Mouse (Mus musculus) liver, adult (tissue): Measurements from ENCODE around the gene Gstm4.

Experiments used
- GATA4 ChIP-seq: IDR thresholded peaks from 2 replicates; pipeline ENCODE4 v1.6.1; 2014; ENCODE audit warnings: mild to moderate bottlenecking, low read length; ENCODE audit not compliant: insufficient replicate concordance

The Gstm4 gene

GRCm38 (mm10) chr3:108082251-108082875 lies 37.7 kb upstream of the Gstm4 start:
- no peak for TF ChIP-seq GATA4

DNA sequence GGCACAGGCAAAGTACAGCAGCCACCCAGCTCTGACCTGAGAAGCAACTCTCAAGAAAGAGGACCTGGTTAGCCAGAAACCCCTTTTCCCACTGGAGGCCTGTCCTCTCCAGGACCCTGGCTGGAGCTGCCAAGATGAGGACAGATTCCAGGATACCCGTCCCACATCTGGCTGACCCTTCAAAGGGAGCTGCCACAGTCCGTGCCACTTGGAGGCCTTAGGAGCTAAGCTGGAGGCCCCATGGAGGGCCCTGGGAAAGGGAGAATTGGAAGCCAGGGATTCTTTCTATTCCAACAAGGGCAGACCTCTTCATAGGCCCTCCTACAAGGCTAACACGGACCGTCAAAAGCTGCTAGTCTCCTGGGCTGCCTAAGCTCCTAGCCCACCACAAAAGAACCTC lies 37.0 kb upstream of the Gstm4 start:
- TF ChIP-seq GATA4, result no peak

DNA sequence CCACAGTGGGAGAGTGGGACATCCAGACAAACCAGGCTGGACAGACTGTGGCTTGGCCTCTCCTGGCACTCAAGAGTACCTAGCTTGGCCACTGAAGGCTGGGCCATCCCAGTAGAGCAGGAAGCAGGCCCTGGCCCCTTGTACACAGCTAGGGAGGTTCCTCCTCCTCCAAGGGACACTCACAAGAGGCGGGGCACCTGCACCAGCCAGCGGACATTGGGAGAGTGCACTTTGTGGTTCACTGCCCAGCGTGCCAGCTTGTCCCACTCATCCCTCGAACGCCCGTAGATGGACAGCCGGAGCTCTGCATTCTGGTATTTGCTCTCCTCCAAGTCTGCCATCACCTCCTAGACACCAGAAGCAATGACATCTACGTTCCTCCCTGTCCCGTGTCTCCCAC lies 32.1 kb upstream of the Gstm4 start:
- TF ChIP-seq GATA4, result no peak

DNA sequence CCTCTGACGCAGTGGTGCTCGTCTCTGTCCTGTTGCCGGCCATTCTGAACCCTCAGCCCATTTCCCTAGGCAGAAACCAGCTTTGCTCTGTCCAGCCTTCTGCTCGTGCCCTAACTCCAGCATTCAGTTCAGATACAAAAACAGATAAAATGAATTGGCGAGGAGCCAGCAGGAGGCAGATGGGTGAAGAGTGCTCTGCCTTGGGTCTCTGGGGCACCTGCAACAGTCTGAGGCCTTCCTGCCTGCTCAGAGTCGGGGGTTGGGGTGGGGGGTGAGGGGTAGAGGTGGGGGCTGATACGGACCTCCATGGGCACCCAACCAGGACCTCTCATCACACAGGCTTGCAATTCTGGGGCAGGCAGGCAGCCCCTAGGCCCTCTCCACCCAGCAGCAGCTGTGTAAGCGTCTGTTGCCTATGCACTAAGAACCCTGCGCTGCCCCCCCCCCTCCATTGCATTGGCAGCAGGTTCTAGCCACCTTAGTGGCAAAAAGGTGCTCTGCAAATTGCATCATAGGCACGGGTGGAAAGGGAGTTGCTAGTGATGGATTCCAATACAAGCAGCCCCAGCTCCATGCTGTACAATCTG lies 28.4 kb upstream of the Gstm4 start:
- TF ChIP-seq GATA4, result no peak

GRCm38 (mm10) chr3:108070295-108071293 lies 25.9 kb upstream of the Gstm4 start:
- no peak for TF ChIP-seq GATA4

- peak; percentile 73; the same call in 1 of the 2 replicates for TF ChIP-seq GATA4
Measured at GRCm38 (mm10) chr3:108069231-108069870, 24.7 kb upstream of the Gstm4 start.

DNA sequence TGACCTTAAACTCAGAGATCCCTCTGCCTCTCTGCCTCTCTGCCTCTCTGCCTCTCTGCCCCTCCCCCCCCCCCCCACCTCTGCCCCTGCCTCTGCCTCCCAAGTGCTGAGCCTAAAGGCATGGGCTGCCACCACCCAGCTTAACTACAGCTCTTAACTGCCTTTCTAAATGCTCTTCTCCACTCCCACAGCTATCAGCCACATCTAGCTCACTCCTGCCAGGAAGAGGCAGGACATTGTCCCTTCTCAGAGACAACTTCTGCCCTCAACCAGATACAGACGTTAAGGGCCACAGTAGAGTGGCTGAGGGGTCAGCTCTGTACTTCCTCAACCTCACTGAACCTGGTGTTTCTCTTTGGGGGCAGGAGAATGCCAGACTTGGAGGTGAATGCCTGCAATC lies 24.1 kb upstream of the Gstm4 start:
- TF ChIP-seq GATA4, result no peak

- no peak for TF ChIP-seq GATA4
Measured at GRCm38 (mm10) chr3:108067370-108067934, 22.8 kb upstream of the Gstm4 start.

- TF ChIP-seq GATA4, result no peak
Measured at GRCm38 (mm10) chr3:108065551-108065950, 20.9 kb upstream of the Gstm4 start.

DNA sequence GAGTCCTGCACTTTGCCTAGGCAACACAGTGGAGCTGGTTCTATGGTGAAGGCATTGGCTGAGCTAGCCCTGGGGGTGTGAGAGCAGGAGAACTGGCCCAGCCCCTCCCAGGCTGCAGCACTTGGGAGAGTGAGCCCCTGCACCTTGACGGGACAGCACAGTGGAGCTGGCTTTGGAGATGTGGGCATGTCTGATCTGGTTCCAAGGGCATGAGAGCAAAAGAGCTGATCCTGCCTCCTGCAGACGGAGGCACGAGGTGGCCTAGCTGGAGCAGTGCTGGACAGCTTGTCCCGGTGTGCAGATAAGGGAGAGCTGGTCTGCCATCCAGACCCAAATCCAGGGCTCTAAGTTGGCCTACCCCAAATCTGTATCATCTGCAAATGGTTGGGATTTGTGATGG lies 20.0 kb upstream of the Gstm4 start:
- no peak for TF ChIP-seq GATA4

GRCm38 (mm10) chr3:108062648-108063047 lies 18.0 kb upstream of the Gstm4 start:
- TF ChIP-seq GATA4, result no peak

DNA sequence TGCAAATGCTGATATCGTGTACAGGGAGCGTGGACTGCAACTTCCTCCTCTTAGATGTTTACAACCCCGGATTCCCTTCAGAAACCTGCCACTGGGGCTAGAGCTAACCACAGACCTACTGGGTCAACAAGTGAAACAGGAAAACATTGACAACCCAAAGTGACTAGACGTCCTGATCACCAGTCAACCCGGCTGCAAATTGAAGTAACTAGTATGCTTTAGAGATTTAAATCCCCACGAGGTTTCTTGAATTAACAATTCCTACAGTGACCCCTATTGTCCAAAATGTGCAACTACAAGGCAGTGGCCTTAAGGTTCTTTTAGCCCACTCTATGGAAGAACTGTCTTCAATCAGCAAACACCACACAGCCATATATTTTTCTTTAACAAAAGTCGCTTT lies 16.7 kb upstream of the Gstm4 start:
- no peak for TF ChIP-seq GATA4

- no peak for TF ChIP-seq GATA4
Measured at GRCm38 (mm10) chr3:108050493-108050892, 5.8 kb upstream of the Gstm4 start.

DNA sequence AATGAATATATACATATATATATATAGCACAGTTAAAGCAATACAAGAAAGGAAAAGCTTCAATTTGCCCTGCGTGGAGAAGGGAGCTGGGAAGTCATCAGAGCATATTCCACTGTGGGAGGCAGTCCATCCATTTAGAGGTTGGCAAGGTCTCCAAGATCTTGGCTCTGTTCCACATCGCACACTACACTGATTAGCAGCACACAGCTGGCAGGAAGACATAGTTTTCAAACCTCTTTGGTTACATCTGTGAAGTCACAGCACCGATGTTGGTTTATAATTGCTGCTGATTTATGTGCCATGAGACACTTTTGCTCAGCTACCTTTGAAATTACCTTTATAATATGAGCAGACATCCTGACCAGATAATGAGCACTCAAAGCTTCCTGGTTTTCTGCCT lies 3.6 kb upstream of the Gstm4 start:
- TF ChIP-seq GATA4, result no peak

GRCm38 (mm10) chr3:108046944-108047655 lies 2.4 kb upstream of the Gstm4 start:
- no peak for TF ChIP-seq GATA4

DNA sequence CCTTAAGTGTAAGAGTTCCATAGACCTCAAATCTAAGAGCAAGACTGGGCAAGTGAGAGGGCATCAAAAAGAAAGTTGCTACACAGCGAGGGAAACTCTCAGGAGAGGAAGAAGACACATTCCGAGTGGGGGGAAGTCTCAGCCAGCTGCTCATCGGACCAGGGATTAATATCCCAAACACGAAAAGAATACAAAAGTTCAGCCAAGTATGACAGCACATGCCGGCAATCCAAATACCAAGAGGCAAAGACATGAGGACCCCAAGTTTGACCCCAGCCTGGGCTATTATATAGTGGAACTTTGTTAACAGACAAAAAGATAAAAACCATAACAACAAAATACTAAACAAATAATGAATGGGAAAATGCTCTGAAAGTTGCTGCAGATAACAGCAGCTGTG lies 11.5 kb downstream of the Gstm4 start:
- no peak for TF ChIP-seq GATA4
